Mouse (Mus musculus): Measurements from ENCODE around the gene Hspe1. TPM values are rescaled to one million over a fixed set of nuclear protein-coding genes. Genes with fewer than 3 reads are reported as not detected.
"Not testable (repeated sequence)": the region's sequence is repeated elsewhere in the genome, so short reads cannot be mapped to it uniquely, and the experiment has no call there.

The Hspe1 gene
- 100 to 1,000 TPM; 172 to 181 (median 174) TPM for polyA plus RNA-seq (2017; shearing (Covaris generic))

DNA sequence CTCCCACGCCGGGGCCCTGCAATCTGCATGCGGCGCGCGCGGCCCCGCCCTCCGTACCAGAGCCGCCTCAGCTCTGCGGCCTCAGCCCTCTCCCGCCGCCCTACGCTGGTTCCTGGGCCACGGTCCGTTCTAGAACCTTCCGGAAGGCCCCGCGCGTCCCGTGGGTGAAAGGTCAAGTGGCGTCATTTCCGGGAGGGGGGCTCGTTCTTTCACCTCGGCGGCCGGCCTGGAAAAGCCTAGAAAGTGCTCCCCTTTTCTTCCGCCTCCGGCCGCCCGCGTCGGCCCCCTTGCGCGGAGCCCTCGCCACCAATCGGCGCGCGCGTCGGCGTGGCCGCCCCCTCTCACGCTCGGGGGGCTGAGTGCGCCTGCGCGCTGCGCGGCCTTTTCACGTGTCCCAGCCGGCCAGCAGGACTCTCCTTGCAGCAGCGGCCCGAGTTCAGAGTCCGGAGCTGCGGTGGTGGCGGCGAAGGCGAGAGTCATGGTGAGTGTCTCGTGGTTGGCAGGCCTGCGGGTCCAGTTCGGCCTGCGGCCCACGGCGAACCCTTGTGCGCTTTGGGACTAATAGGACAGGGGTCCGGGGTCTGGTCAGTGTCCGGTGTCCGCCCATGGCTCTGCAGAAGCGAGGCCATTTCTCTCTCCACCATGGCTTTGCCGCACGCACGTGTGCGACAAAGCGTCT lies at the start of gene Hspe1, which contains the start of gene Hspd1:
TSS of gene Hspe1 (plus strand) at position 201 of the 679 bp plus-strand sequence.
TSS of gene Hspd1 (minus strand) at position 312 of the 679 bp plus-strand sequence.
- ATAC-seq: peak; percentile 84

DNA sequence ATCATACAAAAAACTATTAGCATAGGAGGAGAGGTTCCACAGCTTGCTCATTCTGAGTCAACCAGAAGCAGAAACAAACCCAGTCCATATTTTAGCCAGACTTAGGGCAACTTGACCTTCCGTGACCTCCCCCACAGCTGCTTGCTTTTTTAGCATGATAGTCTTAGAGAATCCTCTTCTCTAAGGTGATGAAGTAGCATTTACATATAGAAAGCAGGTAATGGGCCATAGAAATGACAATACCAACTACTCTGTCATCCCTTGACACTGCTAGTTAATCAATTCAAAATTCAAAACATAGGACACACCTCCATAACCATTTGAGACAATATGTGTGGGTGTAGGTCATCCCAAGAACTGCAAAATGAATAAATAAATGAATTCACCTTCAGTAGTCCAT lies 48.0 kb upstream of the Hspe1 start:
- ATAC-seq: no peak

GRCm38 (mm10) chr1:55041691-55042090 lies 46.2 kb upstream of the Hspe1 start:
- no peak for ATAC-seq

DNA sequence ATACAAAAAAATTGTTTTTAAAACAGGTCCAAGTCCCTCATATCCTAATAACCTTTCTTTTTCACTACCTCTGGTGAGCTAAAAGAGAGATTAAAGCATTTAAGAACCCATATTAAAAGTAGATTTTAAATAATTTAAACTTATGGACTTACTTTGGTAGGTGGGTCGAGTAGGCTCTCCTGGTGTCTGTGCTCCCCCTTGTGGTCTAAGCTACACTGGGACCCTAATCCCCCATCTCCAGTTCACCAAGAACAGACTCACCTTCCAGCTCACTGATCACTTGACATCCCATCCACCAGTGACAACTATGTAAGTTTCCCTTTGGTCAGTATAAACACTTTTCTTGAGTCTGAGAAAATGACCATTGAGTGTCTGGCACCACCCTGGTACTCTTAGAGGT lies 45.7 kb upstream of the Hspe1 start:
- ATAC-seq: no peak

DNA sequence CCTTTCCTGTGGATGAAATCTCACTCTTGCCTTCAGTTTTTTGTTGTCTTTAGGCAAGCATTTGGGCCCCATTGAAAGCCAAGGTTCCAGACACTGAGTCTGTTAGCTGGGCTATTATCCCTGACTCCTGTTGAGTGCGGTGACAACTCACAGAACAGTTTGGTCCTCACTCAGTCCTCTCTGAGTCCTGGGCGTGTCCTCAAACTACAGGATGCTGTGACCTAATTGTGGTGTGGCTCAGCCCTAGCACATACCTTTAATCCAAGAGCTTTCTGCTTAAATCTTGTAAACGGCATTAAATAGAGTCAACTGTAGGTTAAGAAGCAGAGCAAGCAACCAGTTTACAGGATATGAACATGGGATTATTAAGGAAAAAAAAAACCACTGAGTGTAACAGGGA lies 44.8 kb upstream of the Hspe1 start:
- ATAC-seq: no peak

GRCm38 (mm10) chr1:55048841-55049587 lies 38.9 kb upstream of the Hspe1 start:
- no peak for ATAC-seq

- no peak for ATAC-seq
Observed at GRCm38 (mm10) chr1:55051671-55052070, 36.3 kb upstream of the Hspe1 start.

GRCm38 (mm10) chr1:55052355-55052953 lies 35.5 kb upstream of the Hspe1 start, which contains the start of gene Coq10b:
Gene Coq10b (plus strand): TSS chr1:55052770.
- ATAC-seq: peak; percentile 97

GRCm38 (mm10) chr1:55053005-55053404 lies 34.9 kb upstream of the Hspe1 start:
- ATAC-seq: peak; percentile 8

DNA sequence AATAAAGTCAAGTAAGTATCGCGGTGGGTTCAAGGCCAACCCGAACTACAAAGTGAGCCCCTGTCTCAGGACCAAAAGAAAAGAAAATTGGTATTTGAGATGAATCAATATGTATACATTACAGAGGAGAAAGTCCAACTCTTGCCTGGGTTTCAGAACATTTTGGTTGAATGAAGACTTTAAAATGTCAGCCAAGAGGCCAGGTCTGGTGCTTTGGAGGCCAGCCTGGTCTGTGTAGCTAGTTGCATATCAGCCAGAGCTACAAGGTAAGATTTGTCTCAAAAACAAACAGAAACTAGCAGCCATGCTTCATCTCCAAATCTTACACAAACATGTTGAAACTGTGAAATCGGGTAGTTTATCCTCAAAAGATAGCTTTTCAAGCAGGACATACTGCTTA lies 34.3 kb upstream of the Hspe1 start:
- ATAC-seq: no peak

GRCm38 (mm10) chr1:55055322-55056115 lies 32.4 kb upstream of the Hspe1 start:
- ATAC-seq: no peak

- ATAC-seq: not testable (repeated sequence)
Observed at GRCm38 (mm10) chr1:55058383-55058782, 29.5 kb upstream of the Hspe1 start.

DNA sequence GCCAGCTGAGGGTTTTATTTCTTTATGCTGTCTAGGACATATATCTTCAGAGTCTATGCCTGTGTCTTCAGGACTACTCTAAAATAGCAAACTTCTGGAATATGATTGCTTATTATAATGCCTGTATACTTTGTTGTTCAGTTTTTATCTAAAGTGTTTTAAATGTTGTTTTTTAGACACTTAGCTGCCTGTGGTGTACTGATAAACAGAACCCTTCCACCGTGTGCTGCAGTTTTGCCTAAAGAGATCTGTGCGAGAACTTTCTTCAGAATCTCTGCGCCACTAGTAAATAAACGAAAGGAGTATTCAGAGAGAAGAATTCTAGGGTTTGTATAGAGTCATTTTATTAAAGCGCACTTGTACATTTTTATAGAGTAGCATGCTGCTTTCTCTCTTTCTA lies 26.8 kb upstream of the Hspe1 start:
- ATAC-seq: no peak

DNA sequence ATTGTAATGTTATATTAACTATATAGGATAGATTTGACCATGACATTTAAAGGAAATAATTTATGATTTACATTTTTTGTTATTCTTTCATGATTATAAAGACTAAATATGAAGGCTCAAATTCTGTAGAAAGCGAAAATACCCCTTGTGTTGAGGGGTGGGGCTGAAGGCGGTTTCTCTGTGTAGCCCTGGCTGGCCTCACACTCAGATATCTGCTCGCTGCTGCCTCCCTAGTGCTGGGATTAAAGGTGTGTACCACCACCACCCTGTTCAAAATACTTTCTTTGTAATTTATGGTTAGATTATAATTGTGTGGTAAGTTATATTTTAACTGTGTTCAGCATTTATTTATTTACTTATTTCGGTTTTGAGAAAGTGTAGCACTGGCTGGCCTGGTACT lies 26.2 kb upstream of the Hspe1 start:
- ATAC-seq: no peak

- not testable (repeated sequence) for ATAC-seq
Observed at GRCm38 (mm10) chr1:55072328-55072727, 15.6 kb upstream of the Hspe1 start.

DNA sequence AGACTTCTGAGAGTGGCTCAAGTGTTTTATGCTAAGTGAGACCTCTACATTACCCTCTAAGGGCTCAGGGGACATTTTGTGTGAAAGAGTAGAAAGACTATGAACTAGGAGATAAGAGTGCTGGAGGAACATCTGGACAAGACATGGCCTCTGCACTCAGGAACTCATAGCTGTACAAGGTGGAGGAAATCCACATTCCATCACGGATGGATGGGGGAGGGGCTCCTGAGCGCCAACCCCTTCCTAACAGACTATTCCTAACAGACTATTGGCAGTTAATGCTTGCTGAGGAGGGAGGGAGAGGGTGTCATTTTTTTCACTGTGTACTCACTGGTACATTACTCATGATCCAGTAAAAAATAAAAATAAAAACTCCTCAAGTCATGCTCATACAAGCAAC lies 13.2 kb upstream of the Hspe1 start:
- no peak for ATAC-seq

- ATAC-seq: no peak
Observed at GRCm38 (mm10) chr1:55075652-55076394, 12.1 kb upstream of the Hspe1 start.

DNA sequence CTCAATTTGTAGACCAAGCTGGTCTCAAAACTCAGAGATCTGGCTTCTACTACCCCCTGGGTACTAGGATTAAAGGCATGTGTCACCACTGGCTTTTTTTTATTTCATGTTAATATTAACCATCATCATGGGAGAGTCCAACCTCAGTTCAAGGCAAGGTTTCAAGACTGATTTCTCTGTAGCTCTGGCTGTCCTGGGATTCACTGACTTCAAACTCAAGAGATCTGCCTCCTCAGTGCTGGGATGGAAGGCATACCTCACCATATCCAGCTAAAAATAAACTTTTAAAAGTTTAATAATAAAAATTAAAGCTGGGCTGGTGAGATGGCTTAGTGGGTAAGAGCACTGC lies 11.6 kb upstream of the Hspe1 start:
- ATAC-seq: no peak

DNA sequence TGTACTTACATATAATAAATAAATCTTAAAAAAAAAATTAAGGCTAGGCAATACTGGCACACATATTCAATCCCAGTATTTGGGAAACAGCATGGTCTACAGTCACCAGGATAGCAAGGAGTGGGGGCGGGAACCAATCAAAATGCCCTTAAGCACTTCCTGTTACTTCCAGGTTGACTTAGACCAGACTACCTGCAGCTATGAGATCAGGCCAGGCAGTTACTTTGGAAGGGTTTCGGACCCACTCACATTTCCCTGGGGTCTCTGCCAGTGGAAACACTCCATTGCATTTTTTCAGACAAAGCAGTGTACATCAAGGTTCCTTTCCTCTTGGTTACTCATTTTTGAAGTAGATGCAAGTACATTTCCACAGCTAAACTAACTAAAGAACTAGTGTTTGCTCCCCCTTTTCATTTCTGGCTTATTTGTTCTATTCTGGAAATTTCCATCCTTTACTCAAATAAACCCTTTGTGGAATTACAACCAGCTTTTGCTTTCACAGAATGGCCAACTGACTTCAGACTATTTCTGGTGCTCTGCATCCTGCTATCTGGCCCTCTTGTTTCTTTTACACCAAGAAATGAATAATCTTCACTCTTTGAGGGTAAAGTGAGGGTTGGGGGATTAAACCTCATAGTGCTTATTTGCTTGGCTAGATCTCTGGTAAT lies 10.9 kb upstream of the Hspe1 start:
- no peak for ATAC-seq

DNA sequence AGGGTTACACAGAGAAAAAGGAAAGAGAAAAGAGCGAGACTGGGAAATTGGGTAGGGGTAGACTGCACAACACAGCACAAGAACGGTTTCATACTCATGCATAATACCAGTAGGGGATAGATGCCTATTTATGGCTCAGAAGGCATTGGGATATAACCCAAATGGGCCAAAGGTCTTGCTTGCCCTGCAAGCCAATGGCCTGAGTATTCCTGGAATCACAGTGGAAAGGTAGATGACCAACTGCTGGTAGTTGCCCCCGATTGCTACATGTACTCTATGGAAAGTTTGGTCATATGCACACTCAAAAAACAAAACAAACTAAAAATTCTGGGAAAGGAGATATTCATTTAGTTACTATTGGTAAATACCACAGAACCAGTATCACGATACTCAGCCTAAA lies 8.3 kb upstream of the Hspe1 start:
- ATAC-seq: no peak

GRCm38 (mm10) chr1:55082106-55082505 lies 5.8 kb upstream of the Hspe1 start:
- no peak for ATAC-seq
